Mouse (Mus musculus) kidney, embryonic 16.5 days (tissue): ENCODE data around the gene Slc44a5. TPM values are rescaled to one million over a fixed set of nuclear protein-coding genes. Genes with fewer than 3 reads are reported as not detected.

Source experiments
- ATAC-seq: fragments of 200-750 bp; cut with Nextera tagmentation; 2 replicates; pipeline ENCODE4 v1.8.0; 2017; ENCODE audit warnings: moderate TSS enrichment; ENCODE audit not compliant: low FRiP score, low TSS enrichment
- H3K27ac ChIP-seq: fragments of 300-500 bp; sonication (generic); 2 replicates; pipeline ENCODE4 v1.5.1; 2014; ENCODE audit warnings: low read length
- H3K27me3 ChIP-seq: fragments of 300-500 bp; sonication (generic); 2 replicates; pipeline ENCODE4 v1.6.1; 2014; ENCODE audit warnings: low read length, control low read depth, mixed read lengths; ENCODE audit not compliant: insufficient read depth
- H3K36me3 ChIP-seq: fragments of 300-500 bp; sonication (generic); 2 replicates; pipeline ENCODE4 v1.6.1; 2014; ENCODE audit warnings: low read length, control low read depth, mixed read lengths; ENCODE audit not compliant: insufficient read depth
- H3K4me1 ChIP-seq: fragments of 300-500 bp; sonication (generic); 2 replicates; pipeline ENCODE4 v1.6.1; 2014; ENCODE audit warnings: low read length, control low read depth, mixed read lengths; ENCODE audit not compliant: insufficient read depth
- H3K4me2 ChIP-seq: fragments of 300-500 bp; sonication (generic); replicated peaks from 2 replicates; pipeline ENCODE4 v1.6.1; 2014; ENCODE audit warnings: low read depth, low read length
- H3K4me3 ChIP-seq: fragments of 300-500 bp; sonication (generic); 2 replicates; pipeline ENCODE4 v1.5.1; 2014; ENCODE audit warnings: mild to moderate bottlenecking, low read length
- H3K9ac ChIP-seq: fragments of 300-500 bp; sonication (generic); replicated peaks from 2 replicates; pipeline ENCODE4 v1.6.1; 2014; ENCODE audit warnings: low read length
- H3K9me3 ChIP-seq: fragments of 300-500 bp; sonication (generic); 2 replicates; pipeline ENCODE4 v1.6.1; 2016; ENCODE audit warnings: low read length, control low read depth
- WGBS: fragments of 180-500 bp; shearing (Covaris S2); extraction: QIAGEN DNeasy Blood & Tissue Kit; methylation state at CpG from one replicate; pipeline ENCODE4 v1.1.7; 2014; 5-methylcytosine and 5-hydroxymethylcytosine counted together
- polyA plus RNA-seq: library from polyadenylated mRNA; unstranded; fragments of >200 nt; fragmentation: Nextera tagmentation; extraction: Ambion mirVana; gene quantifications from 2 replicates; pipeline ENCODE4 v1.2.1, GENCODE M21; 2015

Gene Slc44a5
- polyA plus RNA-seq, 1 experiment from 2014 or later: 0.65 TPM

DNA sequence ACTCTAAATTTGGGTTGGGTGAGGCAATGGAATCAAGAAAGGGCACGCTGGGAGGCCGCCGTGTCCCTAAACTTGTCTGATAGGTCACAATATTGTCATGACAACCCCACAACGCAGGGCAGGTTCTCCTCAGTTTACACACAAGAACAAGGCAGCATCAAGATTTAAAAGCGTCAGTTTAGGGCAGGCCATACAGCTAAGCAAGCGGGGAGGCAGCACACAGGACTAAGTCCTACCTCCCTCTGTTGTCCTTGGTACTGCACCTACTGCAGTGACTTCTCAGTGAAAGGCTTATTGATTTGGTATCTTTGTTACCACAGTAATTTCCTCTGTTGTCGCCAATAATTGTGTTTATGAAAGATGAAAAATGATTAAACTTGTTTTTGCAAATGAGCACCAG is 109.7 kb downstream of the Slc44a5 start:
- no peaks in the 10 kb centered on the region for H3K9me3 ChIP-seq
- no peak overlapping the region for H3K9ac ChIP-seq
- H3K4me1 ChIP-seq: no peaks in the 10 kb centered on the region
- 70% methylated on average over 7 of the region's 7 CpGs for whole genome bisulfite sequencing
- H3K27ac ChIP-seq: no peak overlapping the region
- no peak overlapping the region for H3K4me3 ChIP-seq
- H3K36me3 ChIP-seq: no peaks in the 10 kb centered on the region
- H3K4me2 ChIP-seq: no peak overlapping the region
- H3K27me3 ChIP-seq: no peaks in the 10 kb centered on the region
- no peak for ATAC-seq

DNA sequence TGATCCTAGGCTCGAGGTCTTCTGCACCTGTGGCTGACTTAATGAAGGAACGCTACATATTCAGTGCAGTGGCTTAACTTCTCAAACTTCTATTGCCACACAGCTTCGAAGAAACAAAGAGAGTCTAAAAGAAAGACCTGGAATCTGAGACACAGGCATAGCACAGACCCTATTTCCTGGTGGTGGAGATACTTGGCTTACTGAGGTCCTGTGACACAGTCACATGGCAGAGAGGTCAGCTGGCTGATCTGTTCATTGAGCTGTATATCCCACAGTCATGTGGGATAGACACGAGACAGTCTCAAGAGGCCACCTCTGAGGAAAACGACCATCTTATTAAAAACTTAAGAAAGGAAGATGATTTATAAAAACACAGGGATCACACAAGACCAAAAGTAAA is 116.8 kb downstream of the Slc44a5 start:
- peaks cover 3% of the 10 kb centered on the region; the same call in 1 of the 2 replicates for H3K4me1 ChIP-seq
- 70% methylated on average over 5 of the region's 5 CpGs for WGBS
- H3K4me3 ChIP-seq: no peak overlapping the region
- H3K27ac ChIP-seq: no peak overlapping the region
- no peaks in the 10 kb centered on the region for H3K9me3 ChIP-seq
- no peaks in the 10 kb centered on the region for H3K36me3 ChIP-seq
- H3K9ac ChIP-seq: no peak overlapping the region
- no peak overlapping the region for H3K4me2 ChIP-seq
- no peak for ATAC-seq
- H3K27me3 ChIP-seq: no peaks in the 10 kb centered on the region

DNA sequence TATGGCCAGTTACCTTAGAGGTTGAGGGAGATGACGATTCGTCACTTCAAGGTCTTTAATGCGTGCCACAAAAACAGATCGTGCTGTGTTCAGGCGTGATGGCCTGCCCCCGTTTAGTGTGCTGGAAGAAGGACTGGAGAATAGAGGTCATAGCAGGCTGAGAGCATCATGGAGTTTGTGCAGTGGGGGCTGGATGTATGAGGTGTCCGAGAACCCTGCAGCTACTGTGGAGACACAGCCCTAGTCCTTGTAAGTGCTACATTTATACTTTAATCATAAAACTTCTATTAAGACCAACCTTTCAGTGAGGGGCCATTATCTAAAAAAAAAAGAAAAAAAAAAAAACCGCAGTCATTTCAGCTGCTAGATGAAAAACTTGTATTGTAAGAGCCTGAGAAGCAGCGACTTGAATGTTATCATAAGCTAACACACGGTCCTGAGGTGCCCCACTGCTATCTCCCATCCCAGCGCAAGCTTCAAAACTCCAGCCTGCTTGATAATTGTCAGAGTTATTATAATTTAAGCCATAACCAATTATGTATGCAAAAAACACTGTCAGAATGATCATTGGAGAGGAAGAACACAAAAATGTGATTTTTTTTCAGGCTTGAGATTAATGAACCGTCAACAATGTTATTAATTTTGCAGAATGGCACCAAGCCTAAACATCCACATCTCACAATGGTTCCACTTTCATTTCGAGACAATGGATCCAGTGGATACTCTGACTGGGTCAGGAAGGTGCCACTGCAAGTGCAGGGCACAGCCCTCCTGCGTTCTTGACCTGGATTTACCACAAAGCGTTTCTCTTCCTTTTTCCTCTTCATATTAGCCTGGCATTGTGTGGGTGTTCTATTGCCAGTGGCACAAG is 118.5 kb downstream of the Slc44a5 start:
- H3K4me3 ChIP-seq: no peak overlapping the region
- H3K9ac ChIP-seq: no peak overlapping the region
- no peak for ATAC-seq
- 56% methylated on average over 15 of the region's 15 CpGs for WGBS
- H3K36me3 ChIP-seq: no peaks in the 10 kb centered on the region
- H3K27me3 ChIP-seq: no peaks in the 10 kb centered on the region
- no peaks in the 10 kb centered on the region for H3K9me3 ChIP-seq
- H3K4me2 ChIP-seq: no peak overlapping the region
- peaks cover 3% of the 10 kb centered on the region; the same call in 1 of the 2 replicates for H3K4me1 ChIP-seq
- no peak overlapping the region for H3K27ac ChIP-seq

DNA sequence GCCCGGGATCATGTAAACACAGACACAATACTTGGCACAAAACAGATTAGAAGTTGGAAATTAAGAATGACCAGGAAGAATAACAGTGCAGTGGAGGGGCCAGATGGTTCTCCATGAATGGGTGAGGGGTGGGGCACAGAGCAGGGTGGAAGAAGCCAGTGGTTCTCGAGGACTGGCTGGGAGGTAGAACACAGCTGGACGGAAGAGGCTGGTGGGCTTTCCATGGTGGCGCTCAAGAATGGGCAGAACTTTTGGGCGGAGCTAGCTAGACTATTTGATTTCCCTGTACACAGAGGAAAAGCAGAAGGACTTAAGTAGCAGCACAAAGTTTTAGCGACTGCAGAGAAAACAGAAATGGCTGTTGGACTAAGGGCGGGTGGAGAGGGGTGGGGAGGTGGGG is 119.2 kb downstream of the Slc44a5 start:
- no peaks in the 10 kb centered on the region for H3K9me3 ChIP-seq
- no peak overlapping the region for H3K27ac ChIP-seq
- no peak overlapping the region for H3K4me3 ChIP-seq
- 0 out of 2 replicates have a peak, but pooled peaks have one; percentile 25 for ATAC-seq
- H3K4me1 ChIP-seq: peaks cover 3% of the 10 kb centered on the region; the same call in 1 of the 2 replicates
- H3K27me3 ChIP-seq: no peaks in the 10 kb centered on the region
- 54% methylated on average over 7 of the region's 7 CpGs for WGBS
- H3K9ac ChIP-seq: no peak overlapping the region
- H3K4me2 ChIP-seq: 0 out of 2 replicates have a peak overlapping the region, but pooled peaks have one; percentile 10
- no peaks in the 10 kb centered on the region for H3K36me3 ChIP-seq

DNA sequence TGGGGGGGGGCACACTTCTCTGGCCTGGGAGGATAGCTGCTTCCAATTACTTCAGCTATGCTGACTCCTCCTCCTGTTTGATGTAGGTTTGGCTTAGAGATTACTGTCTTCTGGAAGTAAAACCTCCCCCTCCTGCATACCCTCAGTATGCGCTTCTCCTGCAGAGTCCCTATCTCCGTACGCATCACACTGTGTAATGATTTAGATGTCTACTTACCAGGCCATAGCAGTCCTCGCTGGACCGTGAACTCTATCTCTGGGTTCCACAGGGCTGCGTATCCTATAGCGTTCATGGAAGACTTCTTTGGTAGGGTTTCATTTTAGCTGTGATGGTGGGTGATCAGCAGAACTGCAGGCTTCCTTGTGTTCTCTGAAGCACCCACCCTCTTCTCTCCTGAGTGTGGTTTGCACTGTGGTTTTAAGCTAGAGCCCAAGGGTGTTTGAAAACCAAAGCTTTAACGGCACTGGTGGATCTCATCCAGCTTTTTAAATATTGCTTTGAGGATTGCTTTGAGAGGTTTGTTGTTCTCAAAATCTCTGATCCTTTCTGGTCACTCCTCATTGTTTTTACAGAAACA is 120.6 kb downstream of the Slc44a5 start:
- peak; percentile 74 for ATAC-seq
- no peaks in the 10 kb centered on the region for H3K27me3 ChIP-seq
- 45% methylated on average over 8 of the region's 8 CpGs for WGBS

DNA sequence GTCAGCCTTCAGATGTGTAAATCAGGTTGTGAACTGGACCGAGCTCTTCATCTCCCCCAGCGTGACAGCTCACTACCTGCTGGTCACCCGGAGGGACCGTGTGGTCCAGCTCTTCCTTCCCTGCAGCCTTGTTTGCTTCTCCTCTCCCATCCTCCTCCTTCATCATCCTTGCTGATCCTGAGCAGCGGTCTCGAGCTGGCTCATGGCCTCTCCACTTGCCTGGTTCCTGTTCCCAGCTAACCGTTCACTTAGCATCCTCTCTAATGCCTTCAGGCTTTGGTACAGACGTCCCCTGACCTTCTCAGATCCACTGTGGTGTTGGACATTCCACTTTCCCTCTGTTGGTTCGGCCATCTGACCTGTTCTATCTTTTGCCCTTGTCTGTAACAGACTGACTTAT is 128.4 kb downstream of the Slc44a5 start:
- Histone ChIP-seq H3K9me3 (peaks cover 11% of the 10 kb centered on the region; the same call in 1 of the 2 replicates), H3K4me1 (no peaks in the 10 kb centered on the region), H3K27ac (no peak overlapping the region), H3K27me3 (no peaks in the 10 kb centered on the region), H3K4me2 (no peak overlapping the region), H3K9ac (no peak overlapping the region), H3K4me3 (no peak overlapping the region), H3K36me3 (no peaks in the 10 kb centered on the region)
- WGBS: 76% methylated on average over 9 of the region's 9 CpGs
- ATAC-seq: no peak

More for the DNA sequence above, 120.6 kb downstream of the Slc44a5 start:
- H3K9me3 ChIP-seq: peaks cover 8% of the 10 kb centered on the region; the same call in 1 of the 2 replicates
- H3K4me1 ChIP-seq: peaks cover 3% of the 10 kb centered on the region; the same call in 1 of the 2 replicates
- H3K4me2 ChIP-seq: no peak overlapping the region; the same call in 1 of the 2 replicates
- no peak overlapping the region for H3K27ac ChIP-seq
- H3K36me3 ChIP-seq: no peaks in the 10 kb centered on the region
- H3K9ac ChIP-seq: no peak overlapping the region
- H3K4me3 ChIP-seq: no peak overlapping the region

DNA sequence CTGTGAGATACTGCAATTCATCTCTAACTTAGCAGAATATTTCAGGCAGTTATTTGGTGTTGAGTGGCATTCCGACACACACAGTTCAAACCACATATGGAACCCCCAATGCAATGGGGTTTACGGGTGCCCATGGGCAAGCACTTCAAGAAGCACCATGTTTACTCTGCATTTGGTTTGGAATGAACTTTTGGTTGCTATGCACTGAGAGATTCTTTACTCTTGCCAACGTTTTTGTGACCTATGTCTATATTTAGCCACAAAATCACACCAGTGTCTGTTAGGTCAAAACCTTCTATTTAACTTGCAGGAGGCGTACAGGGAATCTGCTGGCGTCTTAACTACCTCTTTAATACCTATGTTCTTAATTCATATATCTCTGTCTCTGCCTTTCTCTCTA is 137.3 kb downstream of the Slc44a5 start:
- WGBS: 80% methylated on average over 5 of the region's 5 CpGs

DNA sequence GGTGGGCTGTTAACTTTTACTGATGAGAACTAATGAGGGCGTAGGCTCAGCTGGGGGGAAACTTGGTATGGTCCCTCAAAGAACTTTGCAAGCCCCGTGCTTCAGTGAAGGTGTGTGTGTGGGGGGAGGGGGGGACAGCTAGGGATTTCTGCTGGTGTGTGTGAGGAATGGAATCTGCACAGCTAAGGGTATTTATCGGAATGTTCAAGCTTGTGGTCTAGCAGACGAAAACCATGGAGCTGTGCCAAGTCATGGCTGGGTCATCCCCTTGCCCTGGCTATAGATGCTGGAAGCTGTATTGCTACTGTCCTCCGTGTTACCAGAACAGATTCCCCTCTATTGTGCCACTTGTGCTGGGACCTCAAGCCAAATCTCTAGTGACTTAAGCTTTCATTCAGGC is 138.0 kb downstream of the Slc44a5 start:
- Histone ChIP-seq H3K4me2 (no peak overlapping the region), H3K27ac (no peak overlapping the region), H3K4me3 (no peak overlapping the region), H3K27me3 (no peaks in the 10 kb centered on the region), H3K9ac (no peak overlapping the region), H3K4me1 (peaks cover 4% of the 10 kb centered on the region; the same call in 1 of the 2 replicates), H3K9me3 (0 out of 2 replicates have a peak, but pooled peaks cover 3% of the 10 kb centered on the region), H3K36me3 (no peaks in the 10 kb centered on the region)
- 53% methylated on average over 5 of the region's 5 CpGs for WGBS
- no peak for ATAC-seq

More for the DNA sequence above, 137.3 kb downstream of the Slc44a5 start:
- ATAC-seq: no peak
- Histone ChIP-seq H3K4me3 (no peak overlapping the region), H3K4me1 (peaks cover 4% of the 10 kb centered on the region; the same call in 1 of the 2 replicates), H3K27me3 (no peaks in the 10 kb centered on the region), H3K27ac (no peak overlapping the region), H3K4me2 (no peak overlapping the region), H3K36me3 (no peaks in the 10 kb centered on the region), H3K9me3 (0 out of 2 replicates have a peak, but pooled peaks cover 3% of the 10 kb centered on the region), H3K9ac (no peak overlapping the region)

DNA sequence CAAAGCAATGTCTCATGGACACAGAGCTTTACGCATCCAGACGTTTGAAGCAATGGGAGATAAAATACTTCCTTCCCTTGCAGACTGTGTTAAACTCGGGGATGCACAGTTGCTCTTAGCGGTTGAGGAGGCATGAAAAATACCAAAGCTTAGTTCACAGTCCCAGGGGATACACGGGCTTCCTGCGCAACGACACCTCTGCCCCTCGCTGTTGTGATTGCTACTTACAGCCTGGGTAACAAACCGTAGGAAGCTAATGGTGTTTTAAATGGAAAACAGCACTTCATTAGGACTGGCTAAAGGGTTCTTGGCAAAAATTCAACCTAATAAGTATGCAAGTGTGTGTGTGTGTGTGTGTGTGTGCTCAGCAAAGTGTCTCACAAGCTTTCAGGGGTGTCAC is 141.8 kb downstream of the Slc44a5 start:
- Histone ChIP-seq H3K4me1 (peaks cover 4% of the 10 kb centered on the region; the same call in 1 of the 2 replicates), H3K27me3 (no peaks in the 10 kb centered on the region), H3K9ac (no peak overlapping the region), H3K36me3 (no peaks in the 10 kb centered on the region), H3K9me3 (no peaks in the 10 kb centered on the region), H3K4me3 (no peak overlapping the region), H3K27ac (no peak overlapping the region), H3K4me2 (no peak overlapping the region)
- 74% methylated on average over 9 of the region's 9 CpGs for WGBS
- no peak for ATAC-seq

DNA sequence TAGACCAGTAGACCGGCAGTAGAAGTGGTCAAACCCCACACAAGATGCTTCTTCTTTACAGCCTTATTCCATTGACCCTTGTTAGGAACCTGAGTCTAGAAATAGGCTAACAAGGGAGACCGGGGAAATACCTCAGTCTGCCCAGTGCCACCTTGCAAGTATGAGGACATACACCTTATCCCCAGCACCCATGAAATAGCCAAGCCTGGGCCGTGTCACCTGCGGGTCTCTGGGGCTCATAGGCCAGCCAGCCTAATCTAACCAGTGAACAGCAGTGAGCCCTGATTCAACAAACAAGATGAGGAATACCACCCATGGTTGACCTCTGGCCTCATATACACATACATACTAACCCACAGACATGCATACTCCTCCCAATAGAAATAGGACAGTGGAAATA is 142.2 kb downstream of the Slc44a5 start:
- WGBS: 94% methylated on average over 4 of the region's 4 CpGs
- peaks cover 4% of the 10 kb centered on the region; the same call in 1 of the 2 replicates for H3K4me1 ChIP-seq
- no peaks in the 10 kb centered on the region for H3K9me3 ChIP-seq
- no peak overlapping the region for H3K27ac ChIP-seq
- no peaks in the 10 kb centered on the region for H3K36me3 ChIP-seq
- H3K4me3 ChIP-seq: no peak overlapping the region
- no peak overlapping the region for H3K9ac ChIP-seq
- H3K4me2 ChIP-seq: no peak overlapping the region
- no peaks in the 10 kb centered on the region for H3K27me3 ChIP-seq
- ATAC-seq: no peak
